Mouse (Mus musculus): ENCODE results near the gene Mpc1. TPM values are rescaled to one million over a fixed set of nuclear protein-coding genes. Genes with fewer than 3 reads are reported as not detected.

Mpc1 gene
- 10 to 100 TPM; 40.6 to 43.8 TPM for total RNA-seq (2023)

GRCm38 (mm10) chr17:8282821-8283525 is at the start of gene Mpc1:
Gene Mpc1, plus strand, starts transcription at chr17:8282904.

DNA sequence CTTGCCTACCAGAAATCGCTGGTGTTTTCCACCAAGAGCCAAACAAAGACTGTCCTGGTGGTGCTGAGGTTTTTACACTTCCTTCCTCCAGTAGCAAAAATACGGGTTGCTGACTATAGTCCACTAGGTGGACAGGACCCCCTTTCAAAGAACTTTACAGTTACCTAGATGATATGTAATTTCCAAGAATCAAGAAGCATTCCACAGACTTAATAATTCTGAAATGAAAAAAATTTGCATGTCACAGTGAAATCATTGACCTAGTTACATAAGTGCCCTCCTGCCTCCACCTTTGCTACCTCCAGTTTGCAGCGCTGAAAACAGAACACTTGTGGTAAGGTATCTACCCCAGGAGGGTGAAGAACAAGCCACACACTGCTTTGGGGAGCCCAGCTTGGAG is 47.0 kb upstream of the Mpc1 start, which contains the start of gene Ccr6:
TSS of gene Ccr6 (plus strand) at position 301 of the 400 bp plus-strand sequence.

GRCm38 (mm10) chr17:8310838-8311614 is 28.3 kb downstream of the Mpc1 start, which contains the start of gene Sft2d1:
Gene Sft2d1, plus strand, starts transcription at chr17:8311102.

DNA sequence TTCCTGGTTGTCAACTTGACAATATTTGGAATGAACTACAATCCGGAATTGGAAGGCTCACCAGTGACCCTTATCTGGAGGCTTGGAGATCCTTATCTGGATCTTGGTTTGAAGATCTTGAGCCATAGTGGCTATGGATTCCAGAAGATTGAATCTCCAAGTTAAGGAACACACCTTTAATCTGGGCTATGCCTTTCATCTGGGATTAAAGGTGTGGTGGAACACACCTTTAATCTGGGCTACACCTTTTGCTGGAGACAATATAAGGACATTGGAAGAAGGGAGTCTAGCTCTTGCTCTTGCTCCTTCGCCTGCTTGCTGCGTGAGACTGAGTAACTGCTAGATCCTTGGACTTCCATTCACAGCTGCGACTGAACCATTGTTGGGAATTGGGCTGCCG is 54.5 kb downstream of the Mpc1 start, which contains the start of gene Prr18:
TSS of gene Prr18 (plus strand) at position 301 of the 400 bp plus-strand sequence.

Other genes with a start within 250 kb of the Mpc1 start
- 1 to 10 TPM; 1.5 to 4.9 TPM for gene Gm49673, start 135.1 kb upstream of the Mpc1 start, total RNA-seq (2023)
- 10 to 100 TPM; 40.6 to 54.0 TPM for gene Rnaset2a, start 134.8 kb upstream of the Mpc1 start, total RNA-seq (2023)
- 10 to 100 TPM; 33.2 to 35.1 TPM for gene Fgfr1op, start 117.4 kb upstream of the Mpc1 start, total RNA-seq (2023)
- 1 to 10 TPM; 3.1 to 4.8 TPM for gene Ccr6, start 46.9 kb upstream of the Mpc1 start, total RNA-seq (2023)
- 100 to 1,000 TPM in 1 of 2 experiments, 10 to 100 TPM in 1; 93.9 to 121 TPM for gene Sft2d1, start 28.2 kb downstream of the Mpc1 start, total RNA-seq (2023)
- 1 to 10 TPM; 1.2 to 1.3 TPM for gene Prr18, start 54.6 kb downstream of the Mpc1 start, total RNA-seq (2023)
- gene T2, start 73.1 kb downstream of the Mpc1 start, total RNA-seq (2023) = under 1 TPM in 1 of 2 experiments, not detected in 1; 0.30 TPM
- gene T, start 151.5 kb downstream of the Mpc1 start, total RNA-seq (2023) = not detected
- not detected for gene Pde10a, start 242.5 kb downstream of the Mpc1 start, total RNA-seq (2023)

Data from T-cell, adult 66 days (primary cell).